Mouse (Mus musculus): ENCODE data around the gene Med16.
"Not testable (repeated sequence)": the region's sequence is repeated elsewhere in the genome, so short reads cannot be mapped to it uniquely, and the experiment has no call there.

Gene Med16

DNA sequence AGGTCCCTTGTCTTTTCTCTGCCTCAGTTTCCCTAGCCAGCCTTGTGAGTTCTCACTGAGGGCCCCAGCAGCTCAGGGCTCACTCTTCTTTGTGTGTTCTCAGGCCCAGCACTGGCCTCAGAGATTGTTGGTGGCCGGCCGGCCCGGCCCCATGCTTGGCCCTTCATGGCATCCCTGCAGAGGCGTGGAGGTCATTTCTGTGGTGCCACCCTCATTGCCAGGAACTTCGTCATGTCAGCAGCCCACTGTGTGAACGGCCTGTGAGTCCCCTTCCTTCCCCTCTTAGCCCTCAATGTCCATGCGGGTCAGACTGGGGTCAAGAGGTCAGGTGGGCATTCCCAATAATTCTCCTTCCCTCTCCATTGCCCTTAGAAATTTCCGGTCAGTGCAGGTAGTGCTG lies 22.1 kb downstream of the Med16 start:
- in situ Hi-C loops (cut with MboI, MseI), result no loop called here

DNA sequence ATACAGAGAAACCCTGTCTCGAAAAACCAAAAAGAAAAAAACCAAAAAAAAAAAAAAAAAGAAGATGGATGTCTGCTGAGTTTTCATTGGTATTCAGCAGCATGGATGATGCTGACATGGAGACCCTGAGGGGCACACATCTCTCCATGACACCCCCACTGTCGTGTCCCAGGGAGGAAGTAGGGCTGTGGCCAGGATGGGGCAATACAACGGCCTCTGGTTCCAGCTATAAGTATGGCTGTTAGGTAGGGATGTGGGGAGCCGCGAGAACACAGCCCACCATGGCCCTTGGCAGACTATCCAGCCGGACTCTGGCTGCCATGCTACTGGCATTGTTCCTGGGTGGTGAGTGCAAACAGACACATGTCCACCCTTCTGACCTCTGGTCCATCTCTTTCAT lies 22.7 kb downstream of the Med16 start, which contains the start of gene Elane:
Gene Elane (plus strand): TSS at position 194 of the 400 bp plus-strand sequence.
- in situ Hi-C loops (cut with MboI, MseI), result no loop called here

DNA sequence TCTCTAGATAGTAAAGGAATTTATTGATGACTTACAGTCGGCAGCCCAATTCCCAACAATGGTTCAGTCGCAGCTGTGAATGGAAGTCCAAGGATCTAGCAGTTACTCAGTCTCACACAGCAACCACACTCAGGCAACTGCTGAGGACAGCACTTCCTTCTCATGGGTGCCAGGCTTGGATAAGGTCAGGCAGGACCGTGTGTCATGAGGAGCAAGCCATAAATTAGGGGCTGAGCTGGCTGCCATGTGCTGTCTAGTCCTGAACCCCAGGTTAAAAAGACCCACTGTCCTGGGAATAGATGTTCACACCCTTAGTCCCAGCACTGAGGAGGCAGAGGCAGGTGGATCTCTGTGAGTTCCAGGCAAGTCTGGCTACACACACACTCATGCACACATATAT lies 23.8 kb downstream of the Med16 start:
- in situ Hi-C loops (cut with MboI, MseI), result not testable (repeated sequence)

DNA sequence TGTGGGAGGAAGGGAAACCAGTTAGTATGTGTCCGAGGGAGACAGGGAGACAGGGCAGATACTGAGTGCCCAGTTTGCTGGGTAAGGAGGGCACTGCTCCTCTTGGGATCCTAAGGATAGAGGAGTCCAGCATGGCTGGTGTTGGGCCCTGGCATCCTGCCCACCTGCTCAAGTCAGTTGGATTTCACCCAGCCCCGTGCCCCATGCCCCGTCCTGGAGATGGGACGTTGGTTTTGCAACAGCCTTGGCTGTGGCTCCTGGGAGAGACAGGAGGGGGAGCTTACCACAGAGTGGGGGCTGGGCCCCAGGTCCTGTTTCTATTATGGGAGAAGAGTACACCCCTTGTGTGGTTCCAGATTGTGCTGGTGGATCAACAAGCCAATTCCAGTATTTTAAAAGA lies 24.3 kb downstream of the Med16 start:
- in situ Hi-C loops (cut with MboI, MseI), result no loop called here

DNA sequence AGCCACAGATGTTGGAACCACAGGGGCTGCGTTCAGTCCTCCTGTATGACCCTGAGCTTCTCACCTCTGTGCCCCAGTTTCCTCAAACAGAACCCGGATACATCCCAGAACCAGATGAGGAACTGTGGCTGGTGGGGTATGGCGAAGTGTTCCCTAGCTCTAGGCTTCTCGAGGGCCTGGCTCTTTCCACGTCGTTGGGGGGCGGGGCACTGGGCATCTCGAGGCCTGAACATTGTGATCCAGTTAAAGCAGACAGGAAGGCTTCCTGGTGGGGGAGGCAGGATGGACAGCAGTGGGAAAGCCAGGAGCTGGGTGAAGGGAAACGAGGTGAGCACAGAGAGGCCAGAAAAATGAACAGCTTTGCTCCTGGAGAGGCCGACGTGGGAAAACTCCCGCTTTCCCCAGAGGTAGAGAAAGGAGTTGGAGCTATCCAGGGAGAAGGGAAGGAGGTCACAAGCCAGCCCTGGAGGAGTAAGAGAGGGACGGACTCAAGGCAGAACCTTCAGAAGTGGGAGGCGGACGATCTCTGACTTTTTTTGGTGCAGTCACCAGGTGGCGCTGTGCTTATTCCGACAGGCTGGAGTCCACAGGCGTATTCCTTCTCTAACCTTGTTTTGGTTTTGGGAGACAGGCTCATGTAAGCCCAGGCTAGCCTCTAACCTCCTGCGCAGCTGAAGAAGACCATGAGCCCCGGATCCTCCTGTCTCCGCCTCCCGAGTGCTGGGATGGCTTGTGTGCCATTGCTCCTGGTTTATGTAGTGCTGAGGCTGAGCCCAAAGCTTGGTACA lies 25.2 kb downstream of the Med16 start:
- in situ Hi-C loops (cut with MboI, MseI), result no loop called here

DNA sequence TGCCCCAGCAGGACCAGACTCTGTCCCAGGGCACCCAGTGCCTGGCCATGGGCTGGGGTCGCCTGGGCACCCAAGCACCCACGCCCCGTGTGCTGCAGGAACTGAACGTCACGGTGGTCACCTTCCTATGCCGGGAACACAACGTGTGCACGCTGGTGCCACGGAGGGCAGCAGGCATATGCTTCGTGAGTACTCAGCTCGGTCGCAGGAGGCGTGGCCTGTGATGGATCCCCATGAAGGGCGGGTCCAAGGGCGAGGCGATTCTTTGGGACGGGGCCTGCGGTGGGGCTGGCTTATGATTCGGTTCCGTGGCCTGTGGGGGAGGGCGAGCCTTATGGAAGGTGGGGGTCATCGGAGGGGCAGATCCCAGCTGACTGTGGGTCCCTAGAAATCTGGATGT lies 26.7 kb downstream of the Med16 start:
- in situ Hi-C loops (cut with MboI, MseI), result no loop called here

DNA sequence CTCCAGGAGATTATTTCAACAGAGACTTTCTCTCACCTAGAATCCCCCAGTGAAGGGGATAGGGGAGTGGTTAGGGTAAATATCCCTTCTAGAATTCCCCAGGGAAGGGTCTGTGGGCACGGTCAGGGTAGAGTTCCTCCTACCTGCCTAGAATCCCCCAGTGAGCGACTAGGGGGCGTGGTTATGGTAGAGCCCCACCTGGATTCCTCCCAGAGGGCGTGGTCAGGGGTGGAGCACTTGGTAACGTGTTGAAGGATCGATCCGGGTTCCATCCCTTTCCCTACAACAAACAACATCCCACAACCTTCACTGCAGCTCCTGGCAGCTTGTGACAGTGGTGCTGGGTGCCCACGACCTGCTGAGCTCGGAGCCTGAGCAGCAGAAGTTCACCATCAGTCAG lies 28.0 kb downstream of the Med16 start:
- in situ Hi-C loops (cut with MboI, MseI), result no loop called here

DNA sequence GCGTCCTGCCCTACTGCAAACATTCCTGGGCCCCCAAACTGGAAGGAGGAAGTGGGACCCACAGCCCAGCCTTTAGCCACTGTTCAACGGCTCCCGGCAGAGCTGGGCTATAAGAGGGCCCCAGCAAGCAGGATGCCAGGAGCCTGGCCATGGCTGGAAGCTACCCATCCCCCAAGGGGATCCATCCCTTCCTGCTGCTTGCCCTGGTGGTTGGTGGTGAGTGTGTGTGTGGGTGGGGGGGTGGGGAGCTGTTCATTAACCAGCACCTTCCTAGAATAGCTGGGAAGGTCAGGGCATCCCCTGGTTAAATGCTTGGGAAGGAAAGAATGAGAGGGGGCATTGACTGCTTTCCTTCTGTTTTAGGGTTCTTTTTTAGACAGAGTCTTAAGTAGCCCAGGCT lies 29.2 kb downstream of the Med16 start:
- in situ Hi-C loops (cut with MboI, MseI), result no loop called here

DNA sequence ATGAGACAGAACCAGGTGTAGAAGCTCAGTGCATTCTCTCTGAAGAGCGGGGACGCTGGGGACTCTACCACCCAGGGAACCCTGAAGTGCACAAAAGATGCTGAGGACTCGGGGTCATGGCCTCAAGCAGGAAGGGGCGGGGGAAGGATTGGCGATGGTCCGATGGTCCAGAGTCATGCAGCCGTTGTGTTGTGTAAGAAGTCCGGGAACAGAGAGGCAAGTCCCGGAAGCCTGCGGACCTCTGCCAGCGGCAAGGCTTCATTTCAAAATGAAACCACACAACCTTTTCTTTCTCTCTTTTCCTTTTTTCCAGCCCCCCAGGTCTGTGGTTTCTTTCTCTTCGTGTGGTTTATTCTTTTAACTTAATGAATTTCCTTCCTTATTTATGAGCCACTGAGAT lies 31.0 kb downstream of the Med16 start:
- in situ Hi-C loops (cut with MboI, MseI), result no loop called here

DNA sequence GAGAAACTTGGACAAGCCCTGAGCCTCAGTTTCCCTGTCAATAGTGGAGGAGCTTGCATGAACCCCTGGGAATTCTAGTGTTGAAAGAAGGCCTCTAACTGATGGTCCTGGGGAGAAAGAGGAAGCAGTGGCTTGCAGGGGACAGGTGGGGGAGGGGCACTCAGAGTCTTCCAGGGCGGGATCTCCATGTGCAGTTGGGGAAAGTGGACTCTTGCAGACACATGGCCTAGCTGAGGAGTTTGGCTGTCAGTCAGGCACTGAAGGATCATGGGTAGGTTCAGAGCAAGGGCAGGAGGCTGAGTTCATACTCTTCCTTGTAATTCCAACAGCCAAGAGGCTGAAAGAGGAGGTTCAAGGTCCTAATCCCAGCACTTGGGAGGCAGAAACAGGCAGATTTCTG lies 31.5 kb downstream of the Med16 start:
- in situ Hi-C loops (cut with MboI, MseI), result no loop called here

DNA sequence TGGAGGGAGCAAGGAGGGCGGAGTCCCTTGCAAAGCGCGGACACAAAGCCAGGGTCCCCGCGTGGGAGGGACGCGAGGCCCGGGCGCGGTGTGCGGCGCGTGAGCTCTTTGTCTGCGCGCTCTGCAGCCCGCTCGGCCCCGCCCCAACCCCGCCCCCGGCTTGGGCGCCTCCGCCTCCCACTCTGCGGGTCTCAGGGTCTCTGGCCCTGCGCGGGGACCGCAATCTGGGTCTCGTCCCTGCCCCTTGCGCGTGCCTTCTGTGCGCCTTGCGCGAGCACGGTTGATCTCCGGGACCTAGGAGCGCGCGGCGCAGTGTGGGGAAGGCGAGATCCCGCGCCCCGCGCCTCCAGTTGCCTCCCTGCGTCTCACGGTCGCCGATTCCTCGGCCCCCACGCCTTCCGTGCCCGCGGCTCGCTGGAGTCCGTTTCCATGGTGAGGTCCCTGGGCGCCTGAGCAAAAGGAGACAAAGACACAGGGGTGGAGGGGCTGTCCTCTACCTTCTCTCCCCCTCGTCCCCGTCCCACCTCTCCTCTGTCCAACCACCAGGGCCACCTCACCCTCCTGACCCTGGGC lies 34.3 kb downstream of the Med16 start, which contains the start of the genes Prtn3 and Plppr3:
Gene Prtn3 (plus strand): TSS at position 187 of the 573 bp plus-strand sequence.
Gene Plppr3 (minus strand): TSS at position 345 of the 573 bp plus-strand sequence.
- in situ Hi-C loops (cut with MboI, MseI), result no loop called here

DNA sequence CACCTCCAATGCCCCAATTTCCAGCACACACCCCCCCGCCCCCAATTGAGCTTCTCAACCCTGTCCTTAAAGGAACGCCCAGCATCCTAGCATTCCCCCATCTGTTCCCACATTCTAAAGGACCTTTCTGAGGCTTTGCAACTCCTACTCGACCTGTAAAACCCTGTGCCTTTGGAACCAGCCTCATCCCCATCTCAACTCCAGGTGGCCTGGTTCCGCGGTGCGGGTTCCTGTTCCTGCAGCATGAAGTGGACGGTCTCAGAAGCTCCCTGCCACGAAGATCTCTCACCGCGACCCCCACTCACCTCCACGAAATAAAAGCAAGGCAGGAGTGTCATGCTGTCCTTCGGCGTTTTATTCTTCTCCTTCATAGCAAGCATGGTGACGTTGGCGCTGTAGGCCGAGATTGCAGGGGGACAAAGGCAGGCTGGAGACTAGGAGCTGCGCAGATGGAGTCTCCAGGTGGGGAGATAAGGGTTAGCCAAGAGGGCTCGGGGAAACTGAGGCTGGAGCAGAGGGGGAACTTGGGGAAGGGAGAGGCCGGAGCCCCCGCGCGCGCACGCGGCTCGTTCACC lies 34.9 kb downstream of the Med16 start:
- in situ Hi-C loops (cut with MboI, MseI), result no loop called here

DNA sequence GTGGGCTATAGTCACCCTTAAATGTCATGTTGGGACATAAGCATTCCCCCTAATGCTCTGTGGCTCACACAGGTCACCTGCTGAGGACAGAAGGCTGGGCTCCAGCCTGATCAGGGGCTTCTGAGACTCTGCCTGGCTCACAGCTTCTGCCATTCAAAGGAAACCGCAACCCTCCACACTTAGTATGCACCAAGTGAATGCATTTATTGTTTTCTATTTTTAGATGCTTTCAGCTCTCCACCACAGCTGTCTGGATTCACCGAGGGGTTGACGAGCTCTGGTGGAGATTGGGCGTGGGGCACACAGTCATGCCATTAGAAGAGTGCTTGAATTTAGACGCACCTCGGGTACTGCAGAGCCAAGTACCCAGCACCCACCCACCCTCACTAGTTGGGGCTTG lies 35.4 kb downstream of the Med16 start:
- in situ Hi-C loops (cut with MboI, MseI), result no loop called here

DNA sequence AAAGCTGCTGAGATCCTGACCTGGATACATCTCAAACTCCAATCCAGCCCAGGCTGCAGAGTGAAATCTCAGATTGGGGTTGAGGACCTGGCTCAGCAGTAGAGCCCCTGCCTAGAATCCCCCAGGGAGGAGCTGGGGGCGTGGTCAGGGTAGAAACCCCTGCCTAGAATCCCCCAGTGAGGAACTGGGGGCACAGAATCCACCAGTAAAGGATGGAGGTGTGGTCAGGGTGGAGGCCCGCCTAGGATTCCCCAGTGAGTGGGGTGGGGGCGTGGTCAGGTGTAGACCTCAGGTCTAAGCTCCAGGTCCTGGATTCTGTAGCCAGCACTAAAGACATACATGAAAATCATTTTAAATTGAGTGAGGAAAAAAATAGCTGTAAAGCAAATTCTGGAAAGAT lies 35.9 kb downstream of the Med16 start:
- in situ Hi-C loops (cut with MboI, MseI), result no loop called here

DNA sequence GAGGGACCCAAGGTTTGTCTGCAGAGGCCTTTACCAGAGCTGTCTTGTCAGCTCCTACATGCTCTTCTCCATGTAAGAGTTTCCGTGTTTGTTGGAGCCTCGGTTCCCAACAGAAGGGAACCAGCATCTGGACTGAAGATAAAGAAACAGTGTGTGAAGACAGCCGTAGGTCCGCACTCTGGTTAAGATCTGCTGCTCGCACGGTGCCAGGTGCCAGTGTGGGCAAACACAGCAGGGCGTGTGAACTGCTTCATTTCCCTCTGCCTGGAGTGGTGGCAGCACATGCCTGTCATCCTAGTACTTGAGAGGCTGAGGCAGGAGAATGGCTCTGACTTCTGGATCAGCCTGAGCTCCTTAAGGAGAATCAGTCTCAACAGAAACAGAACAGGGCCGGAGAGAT lies 36.9 kb downstream of the Med16 start:
- in situ Hi-C loops (cut with MboI, MseI), result no loop called here

DNA sequence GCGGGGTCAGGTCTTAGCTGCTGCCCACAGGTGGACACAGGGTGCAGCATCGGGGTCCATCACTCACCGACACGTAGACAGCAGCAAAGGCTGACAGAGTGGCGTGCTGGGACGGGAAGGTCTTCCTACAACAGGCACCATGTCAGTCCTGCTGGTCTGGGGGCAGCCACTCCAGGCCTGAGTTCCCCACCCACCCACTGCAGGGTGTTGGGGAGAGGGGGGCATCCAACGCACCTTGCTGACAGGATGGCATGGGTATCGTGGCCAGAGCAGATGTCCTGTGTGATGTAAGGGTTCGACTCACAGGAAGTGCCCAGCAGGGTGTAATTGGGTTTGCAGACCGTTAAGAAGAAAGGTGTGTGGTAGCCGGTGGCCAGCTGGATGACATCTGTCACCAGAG lies 42.1 kb downstream of the Med16 start:
- in situ Hi-C loops (cut with MboI, MseI), result no loop called here

DNA sequence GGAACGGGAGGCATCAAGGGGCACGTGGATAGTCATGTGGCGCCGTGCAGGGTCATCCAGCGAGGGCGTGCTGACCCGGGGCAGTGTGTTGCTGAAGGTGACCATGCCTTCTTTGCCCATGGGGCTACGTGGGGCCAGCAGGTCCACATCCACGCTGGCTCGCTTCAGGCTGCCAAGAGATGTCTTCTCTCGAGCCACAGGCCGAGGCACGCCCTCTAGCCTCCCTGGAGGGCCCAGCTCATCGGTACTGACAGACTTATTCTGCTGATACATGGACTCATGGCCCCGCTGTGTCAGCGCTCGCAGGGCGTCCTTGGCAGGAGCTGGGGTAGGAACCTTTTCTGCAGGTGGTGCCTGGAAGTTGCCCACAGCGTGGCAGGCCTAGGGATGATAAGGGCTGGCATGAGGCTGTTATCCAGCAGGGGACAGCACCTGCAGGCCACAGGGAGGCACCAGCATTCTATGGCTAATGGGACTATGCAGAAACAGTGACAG lies 42.9 kb downstream of the Med16 start:
- in situ Hi-C loops (cut with MboI, MseI), result no loop called here

DNA sequence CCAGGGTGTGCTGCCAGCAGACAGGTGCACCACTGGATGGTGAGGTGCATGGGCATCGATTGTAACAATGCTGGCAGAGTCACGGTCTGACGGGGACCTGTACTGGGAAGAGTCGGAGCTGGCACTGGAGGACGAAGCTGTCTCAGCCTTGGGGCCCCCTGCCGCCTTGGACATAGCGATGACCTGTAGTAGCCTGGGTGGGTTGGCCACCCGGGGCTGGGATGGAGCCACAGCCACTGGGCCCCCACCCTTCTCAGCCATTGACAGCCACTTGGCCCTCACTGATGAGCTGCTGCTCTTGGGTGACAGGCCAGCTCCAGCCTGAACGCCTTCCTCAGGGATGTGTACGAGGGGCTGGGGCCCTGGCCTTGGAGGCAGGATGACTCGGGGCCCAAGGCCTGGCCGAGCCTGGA lies 43.5 kb downstream of the Med16 start:
- in situ Hi-C loops (cut with MboI, MseI), result no loop called here

DNA sequence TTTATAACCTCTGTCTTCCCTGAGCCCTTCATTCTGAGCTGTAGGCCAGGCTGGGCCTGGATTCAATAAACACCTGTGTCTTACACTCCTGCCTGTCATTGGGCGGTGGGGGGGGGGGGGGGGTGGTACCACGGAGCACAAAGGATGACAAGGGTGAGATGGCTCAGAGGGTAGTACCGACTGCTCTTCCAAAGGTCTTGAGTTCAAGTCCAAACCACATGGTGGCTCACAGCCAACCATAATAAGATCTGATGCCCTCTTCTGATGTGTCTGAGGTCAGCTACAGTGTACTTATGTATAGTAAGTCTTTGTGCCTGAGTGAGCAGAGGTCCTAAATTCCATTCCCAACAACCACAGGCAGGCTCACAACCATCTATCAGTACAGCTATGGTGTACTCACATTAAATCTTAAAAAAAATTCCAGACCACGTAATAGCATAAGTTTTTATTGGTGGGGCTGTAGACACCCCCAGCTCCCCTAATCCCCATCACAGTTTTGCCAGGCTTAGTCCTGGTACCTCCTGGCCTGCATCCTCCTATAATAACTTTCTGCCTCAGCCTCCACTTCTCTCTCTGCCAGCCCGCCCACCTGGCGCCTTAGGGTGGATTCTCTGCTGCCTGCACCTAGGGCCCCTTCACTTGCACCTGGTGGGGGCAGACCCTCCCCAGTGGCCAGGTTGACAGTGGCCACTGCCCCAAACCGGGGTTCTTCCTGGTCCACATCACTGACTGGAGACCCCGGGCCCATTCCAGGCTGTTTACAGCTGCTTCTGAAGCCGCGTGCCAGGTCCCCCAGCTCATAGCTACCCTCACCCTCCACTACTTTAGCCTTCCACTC lies 44.2 kb downstream of the Med16 start:
- in situ Hi-C loops (cut with MboI, MseI), result no loop called here

DNA sequence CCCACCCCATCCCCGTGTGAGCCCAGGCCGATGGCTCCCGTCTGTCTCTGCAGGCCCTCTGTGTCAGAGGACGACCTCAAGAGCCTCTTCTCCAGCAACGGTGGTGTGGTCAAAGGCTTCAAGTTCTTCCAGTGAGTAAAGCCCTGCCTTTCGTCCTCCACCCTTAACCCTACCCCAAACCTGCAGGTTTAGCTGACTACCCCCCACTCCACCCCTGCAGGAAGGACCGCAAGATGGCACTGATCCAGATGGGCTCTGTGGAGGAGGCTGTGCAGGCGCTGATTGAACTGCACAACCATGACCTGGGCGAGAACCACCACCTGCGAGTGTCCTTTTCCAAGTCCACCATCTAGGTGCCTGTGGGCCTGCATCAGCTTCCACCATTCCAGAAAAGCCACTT lies 45.8 kb downstream of the Med16 start:
- in situ Hi-C loops (cut with MboI, MseI), result no loop called here

DNA sequence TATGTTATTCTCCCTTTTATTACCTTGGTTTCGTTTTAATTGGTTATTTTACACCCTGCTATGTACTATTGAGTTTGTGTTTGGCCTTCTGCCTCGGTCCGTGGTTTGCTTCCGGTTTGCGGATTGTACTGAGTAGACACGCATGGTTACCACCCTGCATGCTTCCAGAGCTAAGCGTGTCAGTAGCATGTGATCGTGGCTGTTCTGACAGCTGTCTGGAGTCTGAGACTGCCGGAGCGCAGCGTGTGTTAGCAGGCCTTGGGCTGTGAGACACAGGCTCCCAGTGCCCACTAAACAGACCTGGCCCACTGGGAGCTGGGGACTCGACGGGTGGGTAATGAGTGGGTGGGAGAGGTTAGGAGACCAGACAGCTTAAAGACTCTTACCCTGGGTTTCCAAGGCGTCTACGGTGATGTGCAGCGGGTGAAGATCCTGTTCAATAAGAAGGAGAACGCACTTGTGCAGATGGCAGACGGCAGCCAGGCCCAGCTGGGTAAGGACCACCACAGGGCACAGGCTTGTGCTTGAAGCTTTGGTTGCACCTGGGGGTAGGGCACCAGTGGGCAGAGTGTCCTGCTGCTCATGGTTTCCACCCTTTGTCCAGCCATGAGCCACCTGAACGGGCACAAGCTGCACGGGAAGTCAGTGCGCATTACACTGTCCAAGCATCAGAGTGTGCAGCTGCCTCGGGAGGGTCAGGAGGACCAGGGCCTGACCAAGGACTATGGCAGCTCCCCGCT lies 46.5 kb downstream of the Med16 start:
- in situ Hi-C loops (cut with MboI, MseI), result no loop called here

Measured in T-helper 2 cell (primary cell).